ENCODE assay signal across 19 mouse cellular contexts in genomic region chr1:88255466-88255857, GRCm38 (mm10). TPM values are rescaled to one million over a fixed set of nuclear protein-coding genes. Genes with fewer than 3 reads are reported as not detected.
"Had no signal": no experiment of that assay in that cellular context is flagged by ENCODE, and none has a peak within 500 bp of the region (broad histone marks: within the 10 kb centered on the region; RNA-seq: fewer than 3 reads in every experiment).

No protein-coding gene starts in this region.

- DNase-seq: kidney, adult 9 months; kidney, postnatal 36 days; layer of hippocampus, adult 9-11 months; layer of hippocampus, postnatal 36 days; lung, embryonic 14.5 days; lung, postnatal 10 days; right cerebral cortex, postnatal 14 days had no signal

- H3K4me2 ChIP-seq: limb, embryonic 15.5 days; liver, embryonic 12.5 days; lung, embryonic 14.5 days; midbrain, embryonic 12.5 days; neural tube, embryonic 13.5 days; stomach, embryonic 15.5 days had no signal

- H3K9me3 ChIP-seq: stomach, embryonic 15.5 days had no signal

- H3K27ac ChIP-seq: kidney, postnatal 0 days; limb, embryonic 15.5 days; liver, embryonic 12.5 days; midbrain, embryonic 12.5 days; neural tube, embryonic 13.5 days; stomach, embryonic 15.5 days had no signal

- H3K27me3 ChIP-seq: limb, embryonic 15.5 days; liver, embryonic 12.5 days; midbrain, embryonic 12.5 days; neural tube, embryonic 13.5 days; stomach, embryonic 15.5 days had no signal

- H3K4me3 ChIP-seq: limb, embryonic 15.5 days; liver, embryonic 12.5 days; midbrain, embryonic 12.5 days; neural tube, embryonic 13.5 days; stomach, embryonic 15.5 days had no signal

- H3K9ac ChIP-seq: limb, embryonic 15.5 days; liver, embryonic 12.5 days; lung, embryonic 14.5 days; midbrain, embryonic 12.5 days; neural tube, embryonic 13.5 days; stomach, embryonic 15.5 days had no signal

- H3K4me1 ChIP-seq: midbrain, embryonic 12.5 days; stomach, embryonic 15.5 days had no signal

- ATAC-seq: liver, embryonic 12.5 days had no signal

RNA-seq across cellular contexts. Expression of gene Trpm8, which starts 22.0 kb away (rescaled TPM):
- total RNA-seq: megakaryocyte, adult 5-6 weeks had no signal
- polyA plus RNA-seq: kidney, postnatal 0 days; limb, embryonic 11.5 days; limb, embryonic 15.5 days; liver, embryonic 12.5 days; liver, embryonic 16.5 days; lung, embryonic 14.5 days; midbrain, embryonic 12.5 days; spleen, adult 2 months; stomach, embryonic 15.5 days had no signal

RNA-seq across cellular contexts. Expression of gene Ugt1a1, which starts 43.7 kb away (rescaled TPM):
- total RNA-seq: layer of hippocampus, adult 18-20 months; layer of hippocampus, postnatal 36 days; left cerebral cortex, postnatal 25 days had no signal
- polyA plus RNA-seq: limb, embryonic 11.5 days; liver, embryonic 12.5 days; lung, embryonic 14.5 days; midbrain, embryonic 12.5 days; neural tube, embryonic 13.5 days had no signal

RNA-seq across cellular contexts. Expression of gene Dnajb3, which starts 49.9 kb away (rescaled TPM):
- total RNA-seq: megakaryocyte, adult 5-6 weeks had no signal
